Mouse (Mus musculus): ENCODE measurements around the gene Olfr1418.

GRCm38 (mm10) chr19:11856506-11856905, 4.4 kb downstream of the Olfr1418 start:
- TF ChIP-seq POLR2A (IDR thresholded peaks at IDR 0.05; ENCODE audit: extremely low read depth, insufficient read depth, low read length) (no peak), CTCF (IDR thresholded peaks at IDR 0.05; ENCODE audit: low read depth, low read length) (no peak)
